Mouse (Mus musculus) intestine, postnatal 0 days (tissue): ENCODE measurements around the gene Fcgr4. TPM values are rescaled to one million over a fixed set of nuclear protein-coding genes. Genes with fewer than 3 reads are reported as not detected.

Experiments
- ATAC-seq: fragments of 200-750 bp; cut with Nextera tagmentation; 2 replicates; pipeline ENCODE4 v1.8.0; 2017; ENCODE audit warnings: mild to moderate bottlenecking, moderate TSS enrichment, moderate library complexity
- H3K27ac ChIP-seq: fragments of 300-500 bp; sonication (generic); 2 replicates; pipeline ENCODE4 v1.5.1; 2014; ENCODE audit warnings: mild to moderate bottlenecking, low read depth, low read length, moderate library complexity
- H3K27me3 ChIP-seq: fragments of 300-500 bp; sonication (generic); replicated peaks from 2 replicates; pipeline ENCODE4 v1.6.1; 2014; ENCODE audit warnings: low read length, mixed read lengths; ENCODE audit not compliant: control insufficient read depth, insufficient read depth
- H3K36me3 ChIP-seq: fragments of 300-500 bp; sonication (generic); 2 replicates; pipeline ENCODE4 v1.6.1; 2014; ENCODE audit warnings: mild to moderate bottlenecking, moderate library complexity; ENCODE audit not compliant: control insufficient read depth, insufficient read depth
- H3K4me1 ChIP-seq: fragments of 300-500 bp; sonication (generic); replicated peaks from 2 replicates; pipeline ENCODE4 v1.6.1; 2014; ENCODE audit warnings: antibody characterized with exemption, low read length, mixed read lengths; ENCODE audit not compliant: control insufficient read depth, insufficient read depth
- H3K4me2 ChIP-seq: fragments of 300-500 bp; sonication (generic); replicated peaks from 2 replicates; pipeline ENCODE4 v1.6.1; 2014; ENCODE audit warnings: low read depth, mild to moderate bottlenecking, moderate library complexity
- H3K4me3 ChIP-seq: fragments of 300-500 bp; sonication (generic); 2 replicates; pipeline ENCODE4 v1.5.1; 2014; ENCODE audit warnings: low read depth, low read length
- H3K9ac ChIP-seq: fragments of 300-500 bp; sonication (generic); 2 replicates; pipeline ENCODE4 v1.6.1; 2014; ENCODE audit warnings: mild to moderate bottlenecking, low read depth, low read length
- H3K9me3 ChIP-seq: fragments of 300-500 bp; sonication (generic); 2 replicates; pipeline ENCODE4 v1.6.1; 2016; ENCODE audit warnings: mixed run types; ENCODE audit not compliant: control insufficient read depth
- CTCF ChIP-seq: sonication (generic); IDR thresholded peaks from 2 replicates; pipeline ENCODE4 v1.5.1; 2016; ENCODE audit warnings: low read depth, mild to moderate bottlenecking, control low read depth, antibody characterized with exemption, moderate library complexity
- WGBS: fragments of 180-500 bp; shearing (Covaris S2); extraction: QIAGEN DNeasy Blood & Tissue Kit; methylation state at CpG from one replicate; pipeline ENCODE4 v1.1.7; 2014; 5-methylcytosine and 5-hydroxymethylcytosine counted together
- polyA plus RNA-seq: library from polyadenylated mRNA; unstranded; fragments of >200 nt; fragmentation: Nextera tagmentation; extraction: Ambion mirVana; gene quantifications from 2 replicates; pipeline ENCODE4 v1.2.1, GENCODE M21; 2015

Fcgr4 gene
- polyA plus RNA-seq, 1 experiment from 2014 or later: 3.7 TPM

DNA sequence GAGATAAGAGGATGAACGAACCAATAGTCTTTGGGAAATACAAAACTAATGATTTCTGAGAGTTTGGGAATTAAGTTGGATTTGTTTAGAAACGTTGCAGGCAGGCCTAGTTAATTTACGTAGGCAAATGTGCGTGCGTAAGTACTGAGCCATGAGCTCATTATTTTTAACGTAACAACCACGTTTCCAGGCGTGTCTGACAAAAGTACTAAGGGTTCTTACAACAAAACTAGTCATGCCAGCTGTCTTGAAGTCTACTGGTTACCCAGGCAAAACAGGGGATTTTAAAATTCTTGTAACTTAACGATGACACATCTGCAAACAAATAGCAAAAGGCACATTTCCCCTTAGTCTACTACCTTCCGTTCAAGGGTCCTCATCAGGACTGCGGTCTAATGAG lies 15.5 kb downstream of the Fcgr4 start:
- Histone ChIP-seq H3K36me3 (no peaks in the 10 kb centered on the region), H3K27ac (no peak overlapping the region), H3K27me3 (peaks cover 12% of the 10 kb centered on the region; the same call in 1 of the 2 replicates), H3K4me1 (no peaks in the 10 kb centered on the region; the same call in 1 of the 2 replicates), H3K9ac (no peak overlapping the region), H3K9me3 (no peaks in the 10 kb centered on the region), H3K4me3 (peak overlapping the region; percentile 60), H3K4me2 (peak overlapping the region; percentile 85)
- 11% methylated on average over 11 of the region's 11 CpGs for WGBS
- no peak for ATAC-seq
- no peak for TF ChIP-seq CTCF

DNA sequence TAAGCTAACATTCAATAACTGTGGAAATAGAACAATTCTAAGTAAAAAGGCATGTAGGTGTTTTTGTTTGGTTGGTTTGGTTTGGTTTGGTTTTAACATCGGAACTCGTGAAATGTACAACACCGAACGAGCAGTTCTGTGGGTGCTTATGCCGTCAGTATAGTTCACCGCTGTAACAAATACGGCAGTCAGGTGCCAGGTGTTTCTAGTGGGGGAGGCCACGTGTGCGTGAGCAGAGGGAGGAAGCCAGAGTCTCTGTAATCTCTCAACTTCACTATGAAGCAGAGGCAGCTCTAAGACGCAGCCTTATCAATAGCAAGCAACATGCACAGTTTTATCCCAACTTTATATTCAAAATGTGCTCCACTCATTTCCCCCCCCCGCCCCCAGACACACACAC lies 16.9 kb downstream of the Fcgr4 start:
- Histone ChIP-seq H3K4me2 (no peak overlapping the region), H3K27ac (no peak overlapping the region), H3K9ac (no peak overlapping the region), H3K9me3 (no peaks in the 10 kb centered on the region), H3K36me3 (no peaks in the 10 kb centered on the region), H3K27me3 (peaks cover 10% of the 10 kb centered on the region; the same call in 1 of the 2 replicates), H3K4me1 (no peaks in the 10 kb centered on the region; the same call in 1 of the 2 replicates), H3K4me3 (no peak overlapping the region)
- 57% methylated on average over 11 of the region's 11 CpGs for WGBS
- ATAC-seq: no peak
- no peak for TF ChIP-seq CTCF

DNA sequence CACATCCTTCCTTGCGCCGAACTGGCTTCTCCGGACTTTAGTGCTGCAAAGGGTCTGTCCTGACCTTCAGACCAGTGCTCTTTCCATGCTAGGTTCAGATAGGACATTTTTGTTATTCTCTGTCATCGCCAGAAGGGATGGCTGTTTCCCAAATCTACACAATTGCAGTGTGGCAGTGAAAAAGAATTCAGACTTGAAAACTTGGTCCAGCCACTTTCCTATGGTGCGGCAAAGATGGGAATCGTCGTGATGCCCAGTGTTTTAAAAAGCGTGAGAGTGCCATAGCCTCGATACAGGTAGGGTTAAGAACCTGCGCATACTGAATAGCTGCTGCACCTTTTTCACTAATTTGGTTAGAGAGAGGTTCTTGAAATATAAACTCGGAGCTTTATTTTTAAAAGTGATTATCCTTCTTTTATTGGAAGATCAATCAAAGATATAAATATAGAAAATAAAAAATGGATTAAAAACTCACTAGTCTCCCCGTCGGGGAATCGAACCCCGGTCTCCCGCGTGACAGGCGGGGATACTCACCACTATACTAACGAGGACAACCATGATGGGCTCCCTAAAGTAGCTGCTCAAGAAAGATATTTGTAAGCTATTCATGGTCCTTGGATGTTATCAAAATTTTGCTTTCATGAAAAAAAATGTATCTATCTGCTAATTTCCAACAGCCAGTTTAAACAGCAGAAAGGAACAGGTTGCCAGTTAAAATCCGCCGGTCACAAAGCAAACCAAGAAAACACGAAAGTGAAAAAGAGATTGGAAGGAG lies 18.0 kb downstream of the Fcgr4 start:
- Histone ChIP-seq H3K9ac (no peak overlapping the region), H3K36me3 (no peaks in the 10 kb centered on the region), H3K27me3 (peaks cover 9% of the 10 kb centered on the region; the same call in 1 of the 2 replicates), H3K4me1 (no peaks in the 10 kb centered on the region; the same call in 1 of the 2 replicates), H3K4me3 (peak overlapping the region; percentile 39), H3K9me3 (no peaks in the 10 kb centered on the region), H3K4me2 (peak overlapping the region; percentile 65), H3K27ac (no peak overlapping the region)
- TF ChIP-seq CTCF: peak; percentile 5; the same call in 1 of the 2 replicates
- peak; percentile 63 for ATAC-seq
- WGBS: 3% methylated on average over 22 of the region's 22 CpGs

- Histone ChIP-seq H3K27ac (peak overlapping the region; percentile 90), H3K27me3 (no peaks in the 10 kb centered on the region), H3K4me1 (no peaks in the 10 kb centered on the region; the same call in 1 of the 2 replicates), H3K9me3 (no peaks in the 10 kb centered on the region), H3K4me2 (peak overlapping the region; percentile 65), H3K9ac (peak overlapping the region; percentile 74), H3K36me3 (no peaks in the 10 kb centered on the region), H3K4me3 (peak overlapping the region; percentile 96)
- ATAC-seq: peak; percentile 82
- TF ChIP-seq CTCF: no peak
- WGBS: under 1% methylated on average over 47 of the region's 47 CpGs
Measured at GRCm38 (mm10) chr1:171037861-171038721, 19.4 kb downstream of the Fcgr4 start.

DNA sequence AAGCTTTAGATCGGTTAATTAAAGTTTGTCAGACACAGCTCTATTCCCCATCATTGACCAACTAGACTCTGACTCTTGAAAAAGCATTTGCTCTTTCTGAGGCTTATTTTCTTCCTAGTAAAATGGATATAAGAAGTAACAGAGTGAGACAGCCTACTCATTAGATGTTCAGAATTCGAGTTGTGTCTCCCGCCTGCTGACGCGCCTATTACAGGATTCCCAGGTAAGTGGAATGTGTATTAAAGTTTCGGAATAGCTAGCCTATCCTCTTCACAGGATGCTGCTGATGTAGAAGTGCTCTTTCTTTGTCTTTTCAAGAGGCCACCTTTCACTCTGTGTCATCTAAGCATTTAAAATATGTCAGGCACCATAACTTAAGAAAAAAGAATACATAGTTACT lies 20.4 kb downstream of the Fcgr4 start:
- no peak for ATAC-seq
- no peak overlapping the region for H3K27ac ChIP-seq
- H3K36me3 ChIP-seq: no peaks in the 10 kb centered on the region
- H3K27me3 ChIP-seq: no peaks in the 10 kb centered on the region
- no peak overlapping the region for H3K4me2 ChIP-seq
- no peaks in the 10 kb centered on the region for H3K4me1 ChIP-seq
- no peak for TF ChIP-seq CTCF
- WGBS: 82% methylated on average over 6 of the region's 6 CpGs
- H3K4me3 ChIP-seq: no peak overlapping the region
- H3K9me3 ChIP-seq: no peaks in the 10 kb centered on the region
- H3K9ac ChIP-seq: no peak overlapping the region

GRCm38 (mm10) chr1:171039880-171040279 lies 21.2 kb downstream of the Fcgr4 start:
- H3K36me3 ChIP-seq: no peaks in the 10 kb centered on the region
- no peaks in the 10 kb centered on the region for H3K9me3 ChIP-seq
- 76% methylated on average over 7 of the region's 7 CpGs for WGBS
- no peak overlapping the region for H3K4me3 ChIP-seq
- H3K4me2 ChIP-seq: no peak overlapping the region
- TF ChIP-seq CTCF: no peak
- ATAC-seq: no peak
- no peaks in the 10 kb centered on the region for H3K4me1 ChIP-seq
- H3K27me3 ChIP-seq: no peaks in the 10 kb centered on the region
- H3K27ac ChIP-seq: no peak overlapping the region
- no peak overlapping the region for H3K9ac ChIP-seq
